Mouse (Mus musculus): ENCODE results near the gene Cd274. TPM values are rescaled to one million over a fixed set of nuclear protein-coding genes. Genes with fewer than 3 reads are reported as not detected.

Cd274 gene
- polyA plus RNA-seq, 1 experiment from 2014 or later, result 0.41 TPM

- Histone ChIP-seq H3K27me3 (no peaks in the 10 kb centered on the region), H3K9me3 (replicated peaks) (no peaks in the 10 kb centered on the region), H3K4me1 (no peaks in the 10 kb centered on the region), H3K27ac (no peak overlapping the region), H3K4me2 (no peak overlapping the region), H3K4me3 (no peak overlapping the region), H3K9ac (no peak overlapping the region), H3K36me3 (ENCODE audit: poor library complexity, severe bottlenecking) (no peaks in the 10 kb centered on the region)
- ATAC-seq, result no peak
- 91% methylated on average over 9 of the region's 9 CpGs for WGBS
Observed at GRCm38 (mm10) chr19:29384412-29384811, 17.2 kb downstream of the Cd274 start.

GRCm38 (mm10) chr19:29384994-29385393 is 17.7 kb downstream of the Cd274 start:
- WGBS, result 92% methylated on average over 6 of the region's 6 CpGs
- Histone ChIP-seq H3K9ac (no peak overlapping the region), H3K36me3 (ENCODE audit: poor library complexity, severe bottlenecking) (no peaks in the 10 kb centered on the region), H3K4me3 (no peak overlapping the region), H3K4me2 (no peak overlapping the region), H3K27me3 (no peaks in the 10 kb centered on the region), H3K9me3 (replicated peaks) (no peaks in the 10 kb centered on the region), H3K4me1 (no peaks in the 10 kb centered on the region), H3K27ac (no peak overlapping the region)
- no peak for ATAC-seq

- Histone ChIP-seq H3K4me2 (no peak overlapping the region), H3K27me3 (no peaks in the 10 kb centered on the region), H3K4me3 (no peak overlapping the region), H3K9me3 (replicated peaks) (no peaks in the 10 kb centered on the region), H3K36me3 (ENCODE audit: poor library complexity, severe bottlenecking) (no peaks in the 10 kb centered on the region), H3K27ac (no peak overlapping the region), H3K4me1 (no peaks in the 10 kb centered on the region), H3K9ac (no peak overlapping the region)
- ATAC-seq, result no peak
- WGBS, result 89% methylated on average over 4 of the region's 4 CpGs
Observed at GRCm38 (mm10) chr19:29385822-29386221, 18.6 kb downstream of the Cd274 start.

GRCm38 (mm10) chr19:29388818-29389217 is 21.6 kb downstream of the Cd274 start:
- Histone ChIP-seq H3K4me2 (no peak overlapping the region), H3K4me1 (no peaks in the 10 kb centered on the region), H3K27me3 (no peaks in the 10 kb centered on the region), H3K9ac (no peak overlapping the region), H3K36me3 (ENCODE audit: poor library complexity, severe bottlenecking) (no peaks in the 10 kb centered on the region), H3K4me3 (no peak overlapping the region), H3K27ac (no peak overlapping the region), H3K9me3 (replicated peaks) (no peaks in the 10 kb centered on the region)
- no peak for ATAC-seq
- WGBS, result 89% methylated on average over 1 of the region's 1 CpGs

GRCm38 (mm10) chr19:29390483-29390882 is 23.2 kb downstream of the Cd274 start:
- H3K9me3 ChIP-seq (replicated peaks), result no peaks in the 10 kb centered on the region
- H3K4me3 ChIP-seq, result no peak overlapping the region
- 90% methylated on average over 5 of the region's 5 CpGs for WGBS
- no peak overlapping the region for H3K9ac ChIP-seq
- no peak for ATAC-seq
- no peak overlapping the region for H3K4me2 ChIP-seq
- H3K4me1 ChIP-seq, result no peaks in the 10 kb centered on the region
- H3K27me3 ChIP-seq, result no peaks in the 10 kb centered on the region
- H3K36me3 ChIP-seq (ENCODE audit: poor library complexity, severe bottlenecking), result no peaks in the 10 kb centered on the region
- H3K27ac ChIP-seq, result no peak overlapping the region

GRCm38 (mm10) chr19:29391279-29391678 is 24.0 kb downstream of the Cd274 start:
- WGBS, result 81% methylated on average over 4 of the region's 4 CpGs
- no peak overlapping the region for H3K4me2 ChIP-seq
- no peaks in the 10 kb centered on the region for H3K4me1 ChIP-seq
- no peak overlapping the region for H3K4me3 ChIP-seq
- H3K9ac ChIP-seq, result no peak overlapping the region
- H3K36me3 ChIP-seq (ENCODE audit: poor library complexity, severe bottlenecking), result no peaks in the 10 kb centered on the region
- no peaks in the 10 kb centered on the region for H3K9me3 ChIP-seq (replicated peaks)
- H3K27ac ChIP-seq, result no peak overlapping the region
- ATAC-seq, result no peak
- no peaks in the 10 kb centered on the region for H3K27me3 ChIP-seq

GRCm38 (mm10) chr19:29393333-29393732 is 26.1 kb downstream of the Cd274 start:
- Histone ChIP-seq H3K4me3 (no peak overlapping the region), H3K27ac (no peak overlapping the region), H3K36me3 (ENCODE audit: poor library complexity, severe bottlenecking) (no peaks in the 10 kb centered on the region), H3K9ac (no peak overlapping the region), H3K9me3 (replicated peaks) (no peaks in the 10 kb centered on the region), H3K27me3 (no peaks in the 10 kb centered on the region), H3K4me1 (no peaks in the 10 kb centered on the region), H3K4me2 (no peak overlapping the region)
- no peak for ATAC-seq
- WGBS, result 89% methylated on average over 9 of the region's 9 CpGs

- 95% methylated on average over 2 of the region's 2 CpGs for WGBS
- no peaks in the 10 kb centered on the region for H3K9me3 ChIP-seq (replicated peaks)
- no peak overlapping the region for H3K4me2 ChIP-seq
- H3K36me3 ChIP-seq (ENCODE audit: poor library complexity, severe bottlenecking), result no peaks in the 10 kb centered on the region
- no peak overlapping the region for H3K4me3 ChIP-seq
- ATAC-seq, result no peak
- no peak overlapping the region for H3K27ac ChIP-seq
- no peaks in the 10 kb centered on the region for H3K27me3 ChIP-seq
- no peak overlapping the region for H3K9ac ChIP-seq
- no peaks in the 10 kb centered on the region for H3K4me1 ChIP-seq
Observed at GRCm38 (mm10) chr19:29394721-29395120, 27.5 kb downstream of the Cd274 start.

GRCm38 (mm10) chr19:29396353-29396752 is 29.1 kb downstream of the Cd274 start:
- Histone ChIP-seq H3K4me2 (no peak overlapping the region), H3K4me3 (no peak overlapping the region), H3K36me3 (ENCODE audit: poor library complexity, severe bottlenecking) (no peaks in the 10 kb centered on the region), H3K9ac (no peak overlapping the region), H3K4me1 (no peaks in the 10 kb centered on the region), H3K27me3 (no peaks in the 10 kb centered on the region), H3K9me3 (replicated peaks) (no peaks in the 10 kb centered on the region; the same call in 1 of the 2 replicates), H3K27ac (no peak overlapping the region)
- 89% methylated on average over 1 of the region's 1 CpGs for WGBS
- ATAC-seq, result no peak

GRCm38 (mm10) chr19:29399786-29400185 is 32.5 kb downstream of the Cd274 start:
- H3K27ac ChIP-seq, result no peak overlapping the region
- whole genome bisulfite sequencing, result 90% methylated on average over 4 of the region's 4 CpGs

GRCm38 (mm10) chr19:29400466-29400865 is 33.2 kb downstream of the Cd274 start:
- no peaks in the 10 kb centered on the region for H3K36me3 ChIP-seq (ENCODE audit: poor library complexity, severe bottlenecking)
- H3K4me1 ChIP-seq, result no peaks in the 10 kb centered on the region
- H3K9me3 ChIP-seq (replicated peaks), result no peaks in the 10 kb centered on the region; the same call in 1 of the 2 replicates
- no peak overlapping the region for H3K4me2 ChIP-seq
- no peaks in the 10 kb centered on the region for H3K27me3 ChIP-seq
- WGBS, result 86% methylated on average over 3 of the region's 3 CpGs
- ATAC-seq, result no peak
- no peak overlapping the region for H3K4me3 ChIP-seq
- no peak overlapping the region for H3K9ac ChIP-seq
- H3K27ac ChIP-seq, result no peak overlapping the region

More at GRCm38 (mm10) chr19:29399786-29400185, 32.5 kb downstream of the Cd274 start:
- no peaks in the 10 kb centered on the region for H3K4me1 ChIP-seq
- no peaks in the 10 kb centered on the region for H3K36me3 ChIP-seq (ENCODE audit: poor library complexity, severe bottlenecking)
- no peak for ATAC-seq
- H3K27me3 ChIP-seq, result no peaks in the 10 kb centered on the region
- H3K9ac ChIP-seq, result no peak overlapping the region
- no peaks in the 10 kb centered on the region; the same call in 1 of the 2 replicates for H3K9me3 ChIP-seq (replicated peaks)
- no peak overlapping the region for H3K4me2 ChIP-seq
- no peak overlapping the region for H3K4me3 ChIP-seq

- no peak overlapping the region for H3K27ac ChIP-seq
- no peaks in the 10 kb centered on the region for H3K36me3 ChIP-seq (ENCODE audit: poor library complexity, severe bottlenecking)
- H3K9me3 ChIP-seq (replicated peaks), result no peaks in the 10 kb centered on the region; the same call in 1 of the 2 replicates
- no peaks in the 10 kb centered on the region for H3K4me1 ChIP-seq
- no peak overlapping the region for H3K9ac ChIP-seq
- no peak overlapping the region for H3K4me3 ChIP-seq
- WGBS, result 89% methylated on average over 4 of the region's 4 CpGs
- no peak overlapping the region for H3K4me2 ChIP-seq
- ATAC-seq, result no peak
- no peaks in the 10 kb centered on the region for H3K27me3 ChIP-seq
Observed at GRCm38 (mm10) chr19:29402621-29403020, 35.4 kb downstream of the Cd274 start.

GRCm38 (mm10) chr19:29403251-29403650 is 36.0 kb downstream of the Cd274 start:
- H3K9ac ChIP-seq, result no peak overlapping the region
- H3K27ac ChIP-seq, result no peak overlapping the region
- H3K4me1 ChIP-seq, result no peaks in the 10 kb centered on the region
- no peaks in the 10 kb centered on the region for H3K36me3 ChIP-seq (ENCODE audit: poor library complexity, severe bottlenecking)
- 90% methylated on average over 4 of the region's 4 CpGs for WGBS
- H3K27me3 ChIP-seq, result no peaks in the 10 kb centered on the region
- H3K4me3 ChIP-seq, result no peak overlapping the region
- no peak overlapping the region for H3K4me2 ChIP-seq
- no peaks in the 10 kb centered on the region; the same call in 1 of the 2 replicates for H3K9me3 ChIP-seq (replicated peaks)
- no peak for ATAC-seq
